8 mouse cellular contexts compared by ENCODE assay signal in genomic region chr10:130541931-130542691, GRCm38 (mm10). TPM values are rescaled to one million over a fixed set of nuclear protein-coding genes. Genes with fewer than 3 reads are reported as not detected.
DNase-seq lines count a peak whose midpoint lies in the region; ATAC-seq lines count a peak whose summit lies in the region.
"Not testable (repeated sequence)": the region's sequence is repeated elsewhere in the genome, so short reads cannot be mapped to it uniquely, and the experiment has no call there.

No protein-coding gene starts in this region.

- peaks cover 15% of the 10 kb centered on the region; the same call in 1 of the 2 replicates for H3K4me1 ChIP-seq in hindbrain, embryonic 15.5 days (replicated peaks)

- peak; percentile 99 for ATAC-seq in hindbrain, embryonic 15.5 days (ENCODE audit: low FRiP score, low read depth)

- H3K9ac ChIP-seq in hindbrain, embryonic 15.5 days, result peak overlapping the region; percentile 62

- H3K4me2 ChIP-seq in hindbrain, embryonic 15.5 days, result peak overlapping the region; percentile 84

- peak; percentile 86 for DNase-seq in ZHBTc4 (ENCODE audit: low read depth, low spot score)
- DNase-seq in cerebellum, postnatal 4 days (ENCODE audit: low spot score in 2 of 2), result peak; percentile 37 to 58
- peak; percentile 82 to 89 for DNase-seq in frontal cortex, postnatal 36 days (ENCODE audit: low spot score in 2 of 2)
- DNase-seq in left cerebral cortex, adult 11 months (ENCODE audit: low spot score), result peak; percentile 75
- peak; percentile 90 for DNase-seq in lung, postnatal 36 days
- peak; percentile 80 for DNase-seq in retina, postnatal 1 day
- peak; percentile 76 for DNase-seq in thymus, postnatal 4 days

- H3K4me3 ChIP-seq in hindbrain, embryonic 15.5 days, result peak overlapping the region; percentile 69

- H3K36me3 ChIP-seq in hindbrain, embryonic 15.5 days, result not testable (repeated sequence)

- H3K27me3 ChIP-seq in hindbrain, embryonic 15.5 days, result not testable (repeated sequence)

- not testable (repeated sequence) for H3K9me3 ChIP-seq in hindbrain, embryonic 15.5 days

- 1% methylated on average over 20 of the region's 21 CpGs for WGBS in hindbrain, embryonic 15.5 days

- H3K27ac ChIP-seq in hindbrain, embryonic 15.5 days (replicated peaks), result peak overlapping the region; percentile 78

RNA-seq across cellular contexts. Expression of gene Vmn2r87, which starts 44.9 kb away (rescaled TPM):
- 0.18 and 0.21 TPM in 2 replicates for polyA plus RNA-seq in hindbrain, embryonic 15.5 days (2015; fragmentation: Nextera tagmentation; extraction: Ambion mirVana)

Comparison
In these comparisons a context has a peak if more than half of its experiments do, and no peak if none do; other contexts are left out.
1. Peak in every context shown above with its lines: DNase-seq, ATAC-seq, H3K4me3 ChIP-seq and H3K27ac ChIP-seq.